Mouse (Mus musculus) MEL (cell line): Measurements from ENCODE around the gene Slamf7. TPM values are rescaled to one million over a fixed set of nuclear protein-coding genes. Genes with fewer than 3 reads are reported as not detected.

ENCODE experiments used
- DNase-seq: peaks from one replicate; pipeline ENCODE4 v3.0.0; 2011; ENCODE audit warnings: low read depth, low spot score
- H3K27ac ChIP-seq: 2 replicates; pipeline ENCODE4 v1.5.1; 2012; ENCODE audit warnings: low read depth, mild to moderate bottlenecking, control low read depth, low read length, moderate library complexity; ENCODE audit not compliant: control insufficient read depth
- H3K27me3 ChIP-seq, 2 experiments: fragments of 150-350 bp in 1 of 2; sonication (generic) in 1 of 2; 2 replicates each; pipeline ENCODE4 v1.6.1; 2012; ENCODE audit warnings: low read length in 2 of 2, mild to moderate bottlenecking in 2 of 2, improper control_type of control experiment in 1 of 2, moderate library complexity in 1 of 2; ENCODE audit not compliant: insufficient read depth in 2 of 2, control insufficient read depth in 1 of 2
- H3K36me3 ChIP-seq, 2 experiments: 2 replicates each; pipeline ENCODE4 v1.6.1; 2012 to 2014; ENCODE audit warnings: low read length in 2 of 2, improper control_type of control experiment in 1 of 2, inconsistent platforms in 1 of 2, mild to moderate bottlenecking in 1 of 2; ENCODE audit not compliant: insufficient read depth in 2 of 2, control insufficient read depth in 1 of 2
- H3K4me1 ChIP-seq, 2 experiments: fragments of 150-350 bp in 1 of 2; sonication (generic) in 1 of 2; 2 replicates each; pipeline ENCODE4 v1.6.1; 2012; ENCODE audit warnings: low read length in 2 of 2, improper control_type of control experiment in 1 of 2, mild to moderate bottlenecking in 1 of 2; ENCODE audit not compliant: insufficient read depth in 2 of 2, control insufficient read depth in 1 of 2
- H3K4me3 ChIP-seq, 2 experiments: fragments of 150-350 bp in 1 of 2; sonication (generic) in 1 of 2; 2 replicates each; pipeline ENCODE4 v1.5.1; 2012; ENCODE audit warnings: low read depth in 2 of 2, low read length in 2 of 2, mild to moderate bottlenecking in 2 of 2, moderate library complexity in 2 of 2, control low read depth in 1 of 2, improper control_type of control experiment in 1 of 2; ENCODE audit not compliant: control insufficient read depth in 1 of 2, insufficient read depth in 1 of 2
- H3K79me2 ChIP-seq: 2 replicates; pipeline ENCODE4 v1.6.1; 2012; ENCODE audit warnings: mild to moderate bottlenecking, low read length, moderate library complexity; ENCODE audit not compliant: control insufficient read depth, poor library complexity, insufficient read depth
- H3K9ac ChIP-seq: 2 replicates; pipeline ENCODE4 v1.6.1; 2012; ENCODE audit warnings: low read depth, mild to moderate bottlenecking, control low read depth, low read length, moderate library complexity; ENCODE audit not compliant: control insufficient read depth, poor library complexity, severe bottlenecking
- H3K9me3 ChIP-seq: fragments of 150-350 bp; sonication (generic); replicated peaks from 2 replicates; pipeline ENCODE4 v1.6.1; 2012; ENCODE audit warnings: mild to moderate bottlenecking, low read length, improper control_type of control experiment, moderate library complexity; ENCODE audit not compliant: insufficient read depth
- BHLHE40 ChIP-seq: IDR thresholded peaks from 2 replicates; pipeline ENCODE4 v1.6.1; 2012; ENCODE audit warnings: low read depth, mild to moderate bottlenecking, inconsistent platforms, low read length, improper control_type of control experiment, borderline replicate concordance
- CHD1 ChIP-seq: IDR thresholded peaks from 2 replicates; pipeline ENCODE4 v1.6.1; 2012; ENCODE audit warnings: low read depth, mild to moderate bottlenecking, inconsistent platforms, low read length, improper control_type of control experiment
- CHD2 ChIP-seq: IDR thresholded peaks from 2 replicates; pipeline ENCODE4 v1.6.1; 2011; ENCODE audit warnings: low read length, improper control_type of control experiment
- CTCF ChIP-seq, 3 experiments: IDR thresholded peaks in 2 of 3; conservative IDR thresholded peaks in 1 of 3; 2 replicates each; pipeline ENCODE4 v1.5.1; 2011 to 2012; ENCODE audit warnings: low read length in 3 of 3, low read depth in 2 of 3, mild to moderate bottlenecking in 2 of 3, improper control_type of control experiment in 1 of 3, inconsistent platforms in 1 of 3, mixed read lengths in 1 of 3, moderate library complexity in 1 of 3; ENCODE audit not compliant: control insufficient read depth in 1 of 3, insufficient read depth in 1 of 3, poor library complexity in 1 of 3, severe bottlenecking in 1 of 3
- E2F4 ChIP-seq: IDR thresholded peaks from 2 replicates; pipeline ENCODE4 v1.6.1; 2011; ENCODE audit warnings: low read depth, low read length, improper control_type of control experiment, borderline replicate concordance
- EP300 ChIP-seq, 2 experiments: IDR thresholded peaks; 2 replicates each; pipeline ENCODE4 v1.6.1; 2011; ENCODE audit warnings: improper control_type of control experiment in 2 of 2, low read length in 2 of 2, low read depth in 1 of 2, mild to moderate bottlenecking in 1 of 2
- ETS1 ChIP-seq: IDR thresholded peaks from 2 replicates; pipeline ENCODE4 v1.6.1; 2012; ENCODE audit warnings: low read depth, mild to moderate bottlenecking, inconsistent platforms, low read length, improper control_type of control experiment, moderate library complexity
- GABPA ChIP-seq: IDR thresholded peaks from 2 replicates; pipeline ENCODE4 v1.6.1; 2012; ENCODE audit warnings: low read depth, mild to moderate bottlenecking, inconsistent platforms, low read length, improper control_type of control experiment, moderate library complexity
- GATA1 ChIP-seq: IDR thresholded peaks from 2 replicates; pipeline ENCODE4 v1.6.1; 2011; ENCODE audit warnings: low read depth, low read length, improper control_type of control experiment
- HCFC1 ChIP-seq: IDR thresholded peaks from 2 replicates; pipeline ENCODE4 v1.6.1; 2012; ENCODE audit warnings: low read depth, mild to moderate bottlenecking, inconsistent platforms, low read length, improper control_type of control experiment, moderate library complexity
- JUND ChIP-seq: IDR thresholded peaks from 2 replicates; pipeline ENCODE4 v1.6.1; 2011; ENCODE audit warnings: low read depth, mild to moderate bottlenecking, improper control_type of control experiment, low read length
- KAT2A ChIP-seq: conservative IDR thresholded peaks from 2 replicates; pipeline ENCODE4 v1.6.1; 2012; ENCODE audit warnings: low read depth, low read length, improper control_type of control experiment, inconsistent platforms
- MAFK ChIP-seq: IDR thresholded peaks from 2 replicates; pipeline ENCODE4 v1.6.1; 2011; ENCODE audit warnings: low read depth, mild to moderate bottlenecking, low read length, improper control_type of control experiment, borderline replicate concordance
- MAX ChIP-seq: IDR thresholded peaks from 2 replicates; pipeline ENCODE4 v1.6.1; 2011; ENCODE audit warnings: low read length, improper control_type of control experiment
- MAZ ChIP-seq: IDR thresholded peaks from 2 replicates; pipeline ENCODE4 v1.6.1; 2012; ENCODE audit warnings: low read depth, mild to moderate bottlenecking, inconsistent platforms, low read length, improper control_type of control experiment
- MEF2A ChIP-seq: IDR thresholded peaks from 2 replicates; pipeline ENCODE4 v1.6.1; 2014; ENCODE audit warnings: low read depth, mild to moderate bottlenecking, inconsistent platforms, low read length, improper control_type of control experiment; ENCODE audit not compliant: poor library complexity, insufficient replicate concordance, severe bottlenecking; ENCODE audit errors: extremely low read depth
- MXI1 ChIP-seq: IDR thresholded peaks from 2 replicates; pipeline ENCODE4 v1.6.1; 2011; ENCODE audit warnings: mild to moderate bottlenecking, low read depth, low read length, improper control_type of control experiment
- MYB ChIP-seq: IDR thresholded peaks from 2 replicates; pipeline ENCODE4 v1.6.1; 2011; ENCODE audit warnings: mild to moderate bottlenecking, low read depth, low read length, improper control_type of control experiment
- MYC ChIP-seq: IDR thresholded peaks from 2 replicates; pipeline ENCODE4 v1.6.1; 2011; ENCODE audit warnings: low read depth, mild to moderate bottlenecking, low read length, improper control_type of control experiment, moderate library complexity
- NELFE ChIP-seq: IDR thresholded peaks from 2 replicates; pipeline ENCODE4 v1.6.1; 2011; ENCODE audit warnings: low read depth, low read length, improper control_type of control experiment
- NRF1 ChIP-seq: IDR thresholded peaks from 2 replicates; pipeline ENCODE4 v1.6.1; 2014; ENCODE audit warnings: low read depth, mild to moderate bottlenecking, inconsistent platforms, low read length, improper control_type of control experiment, moderate library complexity; ENCODE audit not compliant: poor library complexity, insufficient read depth, severe bottlenecking
- RAD21 ChIP-seq: IDR thresholded peaks from 2 replicates; pipeline ENCODE4 v1.6.1; 2011; ENCODE audit warnings: mild to moderate bottlenecking, low read depth, low read length, improper control_type of control experiment
- RCOR1 ChIP-seq: IDR thresholded peaks from 2 replicates; pipeline ENCODE4 v1.6.1; 2012; ENCODE audit warnings: low read depth, mild to moderate bottlenecking, inconsistent platforms, low read length, improper control_type of control experiment
- SIN3A ChIP-seq: IDR thresholded peaks from 2 replicates; pipeline ENCODE4 v1.6.1; 2012; ENCODE audit warnings: low read length, improper control_type of control experiment, inconsistent platforms
- SMC3 ChIP-seq: IDR thresholded peaks from 2 replicates; pipeline ENCODE4 v1.6.1; 2011; ENCODE audit warnings: low read depth, low read length, improper control_type of control experiment
- TAL1 ChIP-seq: IDR thresholded peaks from 2 replicates; pipeline ENCODE4 v1.6.1; 2012; ENCODE audit warnings: mild to moderate bottlenecking, inconsistent platforms, low read length, moderate library complexity, mixed read lengths
- TBP ChIP-seq: IDR thresholded peaks from 2 replicates; pipeline ENCODE4 v1.8.0; 2011; ENCODE audit warnings: low read depth, low read length, improper control_type of control experiment
- TCF12 ChIP-seq: IDR thresholded peaks from 2 replicates; pipeline ENCODE4 v1.6.1; 2014; ENCODE audit warnings: low read depth, mild to moderate bottlenecking, inconsistent platforms, low read length, improper control_type of control experiment, moderate library complexity
- UBTF ChIP-seq: IDR thresholded peaks from 2 replicates; pipeline ENCODE4 v1.6.1; 2012; ENCODE audit warnings: low read depth, mild to moderate bottlenecking, inconsistent platforms, low read length, improper control_type of control experiment, moderate library complexity, borderline replicate concordance; ENCODE audit not compliant: insufficient read depth
- USF1 ChIP-seq: IDR thresholded peaks from 2 replicates; pipeline ENCODE4 v1.6.1; 2014; ENCODE audit warnings: low read depth, mild to moderate bottlenecking, inconsistent platforms, low read length, improper control_type of control experiment, moderate library complexity
- ZC3H11A ChIP-seq: IDR thresholded peaks from 2 replicates; pipeline ENCODE4 v1.6.1; 2012; ENCODE audit warnings: low read depth, mild to moderate bottlenecking, inconsistent platforms, low read length, improper control_type of control experiment
- ZKSCAN1 ChIP-seq: IDR thresholded peaks from 2 replicates; pipeline ENCODE4 v1.6.1; 2012; ENCODE audit warnings: low read depth, mild to moderate bottlenecking, inconsistent platforms, low read length, improper control_type of control experiment, moderate library complexity
- ZMIZ1 ChIP-seq: IDR thresholded peaks from 2 replicates; pipeline ENCODE4 v1.6.1; 2012; ENCODE audit warnings: low read depth, mild to moderate bottlenecking, inconsistent platforms, low read length, improper control_type of control experiment, moderate library complexity
- ZNF384 ChIP-seq: IDR thresholded peaks from 2 replicates; pipeline ENCODE4 v1.6.1; 2012; ENCODE audit warnings: low read depth, mild to moderate bottlenecking, inconsistent platforms, low read length, improper control_type of control experiment
- polyA plus RNA-seq, 2 experiments: library from polyadenylated mRNA; stranded (reverse) in 1 of 2; unstranded in 1 of 2; fragments of >175 nt in 1 of 2; fragments of >200 nt in 1 of 2; gene quantifications; 2 replicates each; pipeline versions ENCODE4 v1.2.1 to v1.2.4; 2012; ENCODE audit warnings: low replicate concordance in 2 of 2, low read depth in 1 of 2; ENCODE audit not compliant: insufficient read length in 2 of 2, insufficient read depth in 1 of 2, missing spikeins in 1 of 2
- total RNA-seq: library from RNA; depleted of rRNA; stranded (reverse); fragments of 300-350 nt; gene quantifications from 2 replicates; pipeline ENCODE4 v1.2.3, GENCODE M21; 2012

Slamf7 gene
- total and polyA plus RNA-seq, 3 experiments, result not detected

- TF ChIP-seq RAD21, result no peak
- TF ChIP-seq MXI1, result peak; percentile 38; the same call in 1 of the 2 replicates
- TF ChIP-seq TBP, result peak; percentile 95
- no peak for TF ChIP-seq E2F4
- no peak; the same call in 1 of the 2 replicates for TF ChIP-seq MYC
- no peak for TF ChIP-seq BHLHE40
- TF ChIP-seq TAL1, result no peak
- no peak for TF ChIP-seq ZNF384
- no peak for TF ChIP-seq ZC3H11A
- TF ChIP-seq USF1, result no peak
Observed at GRCm38 (mm10) chr1:171681009-171681408, 28.2 kb upstream of the Slamf7 start (continued).

- Histone ChIP-seq H3K9ac (no peak overlapping the region), H3K79me2 (peaks cover 5% of the 10 kb centered on the region), H3K27ac (peak overlapping the region; percentile 77), H3K36me3 (peaks cover 0 to 52% of the 10 kb centered on the region in 2 experiments; a peak in 2 of 4 replicates), H3K27me3 (no peaks in the 10 kb centered on the region), H3K4me1 (peaks cover 24 to 47% of the 10 kb centered on the region in 2 experiments), H3K9me3 (no peaks in the 10 kb centered on the region), H3K4me3 (no peak overlapping the region)
- DNase-seq, result peak; percentile 83
- 0 out of 2 replicates have a peak, but pooled peaks have one; percentile 41 for TF ChIP-seq SIN3A
- TF ChIP-seq GATA1, result peak; percentile 59
- no peak for TF ChIP-seq NRF1
- TF ChIP-seq CHD1, result no peak
- no peak for TF ChIP-seq KAT2A
- TF ChIP-seq ETS1, result peak; percentile 43; the same call in 1 of the 2 replicates
- TF ChIP-seq USF1, result no peak
- TF ChIP-seq TBP, result peak; percentile 49; the same call in 1 of the 2 replicates
- no peak for TF ChIP-seq JUND
- no peak for TF ChIP-seq GABPA
- no peak for TF ChIP-seq NELFE
- no peak for TF ChIP-seq UBTF
- no peak for TF ChIP-seq MAFK
- no peak for TF ChIP-seq CHD2
- TF ChIP-seq TCF12, result peak; percentile 61; the same call in 1 of the 2 replicates
- no peak for TF ChIP-seq SMC3
- TF ChIP-seq ZMIZ1, result no peak
- TF ChIP-seq TAL1, result peak; percentile 63
- peak; percentile 83 for TF ChIP-seq MYB
- TF ChIP-seq MAX, result no peak
- TF ChIP-seq MEF2A, result no peak
- no peak for TF ChIP-seq ZKSCAN1
- TF ChIP-seq E2F4, result no peak
- no peak for TF ChIP-seq CTCF (IDR thresholded peaks at IDR 0.05 in 2 of 3, conservative IDR thresholded peaks at IDR 0.05 in 1 of 3; ENCODE audit: control insufficient read depth in 1 of 3, insufficient read depth in 1 of 3, low read depth in 2 of 3, low read length in 3 of 3, poor library complexity in 1 of 3, severe bottlenecking in 1 of 3)
- no peak for TF ChIP-seq MAZ
- TF ChIP-seq EP300 (IDR thresholded peaks at IDR 0.05; ENCODE audit: low read depth in 1 of 2, low read length in 2 of 2), result peak; percentile 74 to 94
- no peak for TF ChIP-seq ZNF384
- TF ChIP-seq HCFC1, result no peak
- TF ChIP-seq MXI1, result no peak
- peak; percentile 50; the same call in 1 of the 2 replicates for TF ChIP-seq RCOR1
Observed at GRCm38 (mm10) chr1:171677721-171678120, 24.9 kb upstream of the Slamf7 start.
